Mouse (Mus musculus): ENCODE measurements around the gene Slc22a17.

Slc22a17 gene

DNA sequence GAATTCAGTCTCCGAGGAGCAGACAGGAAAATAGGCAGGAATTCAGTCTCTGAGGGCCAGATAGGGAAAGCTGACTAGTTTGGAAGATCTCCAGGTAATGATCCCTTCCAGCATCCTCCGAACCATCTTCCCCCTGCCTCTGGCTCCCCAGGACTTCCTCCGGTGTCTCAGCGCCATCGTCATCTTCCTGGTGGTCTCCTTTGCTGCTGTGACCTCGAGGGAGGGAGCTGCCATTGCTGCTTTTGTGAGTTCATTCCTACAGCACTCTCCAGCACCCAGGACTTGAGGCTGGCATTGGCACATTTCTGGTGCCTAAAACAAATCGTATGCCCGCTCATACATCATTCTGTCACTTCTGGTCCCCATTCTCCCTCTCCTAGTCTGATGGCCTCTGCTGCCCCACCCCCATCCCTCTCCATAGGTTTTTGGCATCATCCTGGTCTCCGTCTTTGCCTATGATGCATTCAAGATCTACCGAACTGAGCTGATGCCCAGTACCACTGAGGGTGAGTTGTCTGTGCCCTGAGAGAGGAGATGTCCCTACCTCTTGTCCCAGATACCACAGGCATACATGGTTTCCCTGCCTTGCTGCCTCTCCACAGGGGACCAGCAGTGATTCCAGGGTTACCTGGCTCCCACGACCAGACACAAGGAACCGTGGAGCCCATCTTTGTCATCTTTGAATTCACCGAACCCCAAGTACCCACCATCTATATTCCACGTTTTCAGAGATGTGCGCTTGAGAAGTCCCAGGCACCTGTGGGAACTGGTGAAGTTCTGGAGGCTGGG, 25.7 kb upstream of the Slc22a17 start:
- no peak for DNase-seq

DNA sequence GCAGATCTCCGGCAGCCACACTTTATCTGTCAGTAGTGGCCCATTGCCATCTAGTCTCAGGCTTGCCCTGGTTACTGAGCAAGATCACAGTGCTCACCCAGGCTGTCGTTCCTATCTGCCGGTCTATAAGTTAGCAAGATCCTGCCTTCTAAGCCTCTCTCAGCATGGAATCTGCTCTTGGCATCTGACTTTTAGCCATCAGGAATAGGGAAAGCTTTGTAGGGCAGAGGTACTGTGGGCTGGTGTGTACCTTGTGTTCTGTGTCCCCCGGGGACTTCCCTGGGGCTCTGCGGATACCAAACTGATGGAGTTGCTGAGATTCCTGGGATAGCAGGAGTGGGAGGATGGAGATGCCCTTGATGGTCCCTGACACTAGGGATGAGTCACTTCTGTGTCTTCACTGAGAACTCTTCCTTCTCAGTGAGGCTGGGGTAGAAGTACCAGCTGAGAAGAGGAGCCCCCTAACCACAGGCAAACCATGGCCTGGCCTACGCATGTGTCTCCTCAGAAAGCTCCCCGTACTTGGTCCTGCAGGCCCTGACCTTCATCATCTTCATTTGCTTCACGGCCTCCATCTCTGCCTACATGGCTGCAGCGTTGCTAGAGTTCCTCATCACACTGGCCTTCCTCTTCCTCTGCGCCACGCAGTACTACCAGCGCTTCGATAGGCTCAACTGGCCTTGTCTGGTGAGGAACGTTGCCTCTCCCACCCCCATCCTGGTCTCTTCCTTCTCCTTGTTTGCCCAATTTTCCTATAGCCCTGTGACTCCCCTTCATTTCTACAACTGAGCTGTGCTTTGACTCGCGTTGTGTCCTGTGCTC, 24.6 kb upstream of the Slc22a17 start:
- no peak for DNase-seq

DNA sequence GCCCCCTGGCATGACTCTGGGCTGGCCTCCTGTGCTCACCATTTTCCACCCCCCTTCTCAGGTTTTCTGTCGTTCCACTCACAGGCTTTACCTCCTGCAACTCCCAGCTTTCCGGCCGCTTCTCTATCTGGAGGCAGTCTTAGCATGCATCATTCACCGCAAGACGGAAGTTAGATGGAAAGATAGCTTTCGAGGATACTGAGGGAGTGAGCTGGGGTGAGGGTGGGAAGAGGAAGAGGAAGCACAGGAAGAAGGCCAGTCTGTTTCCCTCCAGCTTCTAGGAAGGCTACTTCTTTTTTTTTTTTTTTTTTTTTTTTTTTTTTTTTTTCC, 23.9 kb upstream of the Slc22a17 start:
- no peak for DNase-seq

DNA sequence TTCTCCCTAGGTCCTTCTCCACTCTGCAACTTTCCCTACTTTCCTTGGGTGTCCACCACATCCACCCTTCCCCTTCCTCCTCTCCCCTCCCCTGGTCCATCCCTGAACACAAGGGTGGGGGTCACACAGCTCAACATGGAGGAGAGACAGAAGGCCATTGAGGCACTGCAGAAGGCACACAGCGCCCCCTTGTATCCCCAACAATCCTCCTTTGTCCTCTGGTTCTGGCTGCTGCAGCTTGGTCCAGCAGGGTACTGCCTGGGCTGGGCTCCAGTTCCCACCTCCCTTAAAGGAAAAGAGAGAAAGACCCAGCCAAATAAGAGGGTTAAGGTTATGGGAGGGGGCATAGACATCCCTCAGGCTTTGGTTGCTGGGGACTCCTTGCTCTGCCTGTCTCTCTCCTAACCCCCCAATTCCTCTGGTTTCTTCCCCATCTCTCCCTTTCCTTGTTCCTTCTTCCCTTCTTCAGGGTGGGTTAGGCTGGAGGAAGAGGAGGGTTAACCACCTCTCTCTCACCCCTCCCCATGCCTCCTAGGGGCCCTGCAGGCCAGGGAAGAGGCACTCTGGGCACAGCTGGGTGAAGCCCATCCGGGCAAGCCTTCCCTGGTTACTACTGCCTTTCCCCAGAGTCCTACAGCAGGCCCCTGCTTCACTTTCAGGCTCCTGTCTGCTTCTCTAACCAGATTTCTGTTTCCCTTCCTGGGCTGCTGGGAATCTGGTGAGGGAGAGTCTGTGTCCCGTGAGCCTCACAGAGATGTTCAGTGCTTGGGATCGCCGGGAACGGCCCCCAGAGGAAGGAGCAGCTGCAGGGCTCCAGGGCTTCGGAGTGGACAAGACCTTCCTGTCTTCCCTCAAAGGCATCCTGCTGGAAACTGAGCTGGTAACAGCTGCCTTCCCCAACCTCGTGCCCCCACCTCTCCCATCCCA, 23.2 kb upstream of the Slc22a17 start, which contains the start of gene Cmtm5:
TSS of gene Cmtm5 (plus strand) at position 358 of the 927 bp plus-strand sequence.
- DNase-seq, result peak; percentile 45

DNA sequence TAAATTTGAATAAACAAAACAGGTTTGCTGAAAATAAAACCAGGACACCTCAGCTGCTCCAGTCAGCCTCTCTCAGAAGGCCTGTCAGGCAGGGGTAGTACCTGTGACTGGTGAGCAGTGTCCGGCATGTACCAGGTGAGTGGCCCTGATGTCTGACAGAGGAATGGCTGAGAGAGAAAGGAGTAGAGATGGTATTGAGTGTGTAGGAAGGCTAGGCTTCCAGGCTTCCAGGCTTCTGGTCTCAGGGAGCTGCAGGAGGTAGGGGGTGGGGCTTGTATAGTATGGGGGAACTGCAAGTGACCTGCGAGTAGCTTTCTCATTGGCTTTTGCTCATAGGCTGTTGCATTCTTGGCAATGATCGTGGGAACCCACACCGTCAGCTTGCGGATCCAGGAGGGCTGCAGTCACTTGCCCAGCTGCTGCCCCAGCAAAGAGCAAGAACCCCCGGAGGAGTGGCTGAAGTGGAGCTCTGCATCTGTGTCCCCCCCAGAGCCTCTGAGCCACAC, 19.8 kb upstream of the Slc22a17 start, which contains the start of gene Il25:
TSS of gene Il25 (plus strand) at position 51 of the 506 bp plus-strand sequence.
- DNase-seq, result no peak

DNA sequence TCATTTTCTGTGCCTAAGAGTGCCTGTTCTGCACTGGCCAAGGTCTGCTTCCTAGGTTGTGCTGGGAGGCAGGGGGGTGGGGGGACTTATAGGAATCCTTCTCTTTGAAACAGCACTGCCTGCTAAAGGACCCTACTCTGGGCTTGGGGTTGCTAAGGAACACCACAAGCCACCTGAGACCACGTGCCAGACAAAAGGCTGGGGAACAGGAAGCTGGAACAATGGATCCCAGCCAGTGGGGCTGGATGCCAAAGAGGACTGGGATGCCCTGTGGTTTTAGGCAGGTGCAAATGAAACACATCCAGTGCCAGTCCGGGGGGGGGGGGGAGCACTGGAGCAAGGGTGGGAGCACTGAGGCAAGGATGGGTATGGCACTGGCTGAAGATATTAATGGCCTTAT, 17.5 kb upstream of the Slc22a17 start:
- DNase-seq, result no peak

DNA sequence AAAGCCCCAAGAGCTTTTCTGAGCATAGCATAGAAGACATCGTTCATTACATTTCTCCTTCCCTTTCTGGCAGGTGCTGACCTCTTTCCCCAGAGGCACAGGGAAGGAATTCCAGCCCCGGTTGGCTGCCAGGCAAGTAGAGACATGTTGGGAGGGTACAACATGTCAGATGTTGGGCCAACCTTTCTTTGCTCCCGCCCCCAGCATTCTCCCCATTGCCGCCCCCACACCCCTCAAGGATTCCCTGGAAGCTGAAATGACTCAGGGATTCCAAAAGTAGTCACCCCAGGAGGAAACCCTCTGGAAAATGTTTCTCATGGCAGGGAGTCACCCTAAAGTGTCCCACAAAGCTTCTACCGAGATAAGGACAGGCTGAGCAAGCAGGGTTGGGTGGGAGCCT, 16.9 kb upstream of the Slc22a17 start:
- no peak for DNase-seq

DNA sequence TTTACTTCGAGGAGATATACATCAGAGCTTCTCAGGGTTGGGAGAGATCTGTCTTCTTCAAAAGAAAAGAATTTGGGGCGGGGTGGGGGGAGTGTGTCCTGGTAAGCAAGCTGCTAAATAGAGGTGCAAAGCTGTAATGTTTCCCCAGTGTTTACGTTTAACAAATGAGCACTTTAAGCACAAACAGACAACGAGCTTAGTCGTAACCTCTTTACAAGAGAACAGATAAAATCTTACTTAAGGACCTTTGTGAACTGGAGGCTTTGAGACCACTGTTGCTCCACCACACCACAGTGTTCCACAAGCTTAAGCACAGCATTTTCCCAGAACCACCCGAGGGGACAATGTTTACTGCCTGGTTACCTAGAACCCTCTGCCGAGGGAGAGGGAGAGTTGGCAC, 14.4 kb upstream of the Slc22a17 start:
- DNase-seq, result no peak

DNA sequence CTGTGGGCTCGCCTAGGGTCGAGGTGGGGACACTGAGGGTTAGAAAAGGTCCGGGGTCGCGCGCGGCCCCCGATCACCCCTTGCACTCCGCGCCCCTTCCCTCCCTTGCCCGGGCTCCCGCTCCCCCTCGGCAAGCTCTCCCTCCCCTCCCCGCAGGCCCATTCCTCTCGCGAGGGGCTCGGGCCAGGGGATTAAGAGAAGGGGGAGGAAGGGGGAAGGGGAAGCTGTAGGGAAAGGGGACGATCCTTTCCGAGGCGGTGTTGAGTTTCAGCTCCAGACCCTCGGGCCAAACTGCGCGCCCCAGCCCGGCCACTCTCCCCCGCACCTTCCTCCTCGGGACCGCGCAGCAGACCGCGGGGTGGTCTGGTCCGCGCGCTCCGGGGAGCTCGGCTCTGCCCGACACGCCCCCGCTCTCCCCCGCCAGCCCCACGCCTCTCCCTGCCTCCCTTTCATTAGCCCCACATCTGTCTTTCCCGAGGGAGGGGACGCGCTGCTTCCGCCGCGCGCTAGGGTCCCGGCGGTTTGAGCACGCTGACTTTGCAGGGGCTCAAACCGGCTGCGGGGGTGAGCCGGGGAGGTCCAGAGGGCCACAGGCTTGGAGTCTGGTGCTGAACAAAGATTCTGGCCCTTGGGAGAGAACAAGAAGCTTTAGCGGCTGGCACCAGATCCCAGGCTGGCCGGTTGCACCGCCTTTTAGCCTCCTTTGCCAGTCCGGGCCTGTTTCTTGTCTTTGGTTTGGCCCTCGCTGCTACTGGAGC, 13.6 kb upstream of the Slc22a17 start:
- DNase-seq, result no peak

DNA sequence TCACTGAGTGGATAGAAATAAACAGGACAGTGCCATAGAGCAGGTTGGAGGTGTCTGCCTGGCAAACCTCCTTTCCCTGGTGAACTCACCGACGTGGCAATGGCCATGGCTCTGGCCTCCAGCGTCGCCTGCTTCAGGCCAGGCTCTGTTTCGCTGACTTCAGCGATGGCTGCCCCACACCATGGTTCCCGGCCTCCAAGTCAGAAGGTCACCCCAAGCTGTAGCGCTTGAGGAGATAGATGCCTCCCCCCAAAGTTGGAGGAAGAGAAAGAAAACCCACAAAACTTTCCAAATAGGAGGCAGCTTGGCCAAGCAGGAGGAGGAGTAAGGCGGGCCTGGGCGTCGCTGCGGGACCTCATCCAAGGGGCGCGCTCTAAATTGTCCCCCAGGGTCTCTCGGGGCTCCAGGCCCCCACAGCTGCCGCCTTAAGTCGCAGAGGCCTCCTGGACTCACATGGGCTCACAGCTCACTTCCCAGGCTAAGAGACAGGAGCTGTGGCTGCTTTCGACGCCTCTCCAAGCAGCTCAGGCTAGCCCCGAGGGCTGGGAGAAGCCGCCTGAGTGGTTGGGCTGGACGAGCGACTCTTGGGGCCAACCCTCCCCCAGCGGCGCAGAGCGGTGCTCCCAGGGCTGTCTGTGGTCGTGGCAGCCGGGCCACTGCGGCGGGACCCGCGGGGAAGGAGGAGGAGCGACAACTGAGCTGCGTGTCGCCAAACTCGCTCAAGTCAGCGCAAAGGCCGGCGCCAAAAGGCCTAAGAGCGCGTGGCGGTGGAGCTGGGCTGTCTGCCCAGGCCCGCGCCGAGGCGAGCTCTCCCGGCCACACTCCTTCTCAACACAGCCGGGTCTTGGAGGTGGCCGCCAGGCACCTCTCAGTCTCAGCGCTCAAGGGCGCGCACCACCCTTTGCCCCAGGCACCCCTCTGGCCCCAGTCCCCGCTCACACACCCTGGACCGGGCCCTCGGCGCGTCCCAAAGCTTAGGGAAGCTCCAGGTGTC, 12.7 kb upstream of the Slc22a17 start, which contains the start of gene Efs:
TSS of gene Efs (minus strand) at position 778 of the 994 bp plus-strand sequence.
- peak; percentile 47 for DNase-seq

DNA sequence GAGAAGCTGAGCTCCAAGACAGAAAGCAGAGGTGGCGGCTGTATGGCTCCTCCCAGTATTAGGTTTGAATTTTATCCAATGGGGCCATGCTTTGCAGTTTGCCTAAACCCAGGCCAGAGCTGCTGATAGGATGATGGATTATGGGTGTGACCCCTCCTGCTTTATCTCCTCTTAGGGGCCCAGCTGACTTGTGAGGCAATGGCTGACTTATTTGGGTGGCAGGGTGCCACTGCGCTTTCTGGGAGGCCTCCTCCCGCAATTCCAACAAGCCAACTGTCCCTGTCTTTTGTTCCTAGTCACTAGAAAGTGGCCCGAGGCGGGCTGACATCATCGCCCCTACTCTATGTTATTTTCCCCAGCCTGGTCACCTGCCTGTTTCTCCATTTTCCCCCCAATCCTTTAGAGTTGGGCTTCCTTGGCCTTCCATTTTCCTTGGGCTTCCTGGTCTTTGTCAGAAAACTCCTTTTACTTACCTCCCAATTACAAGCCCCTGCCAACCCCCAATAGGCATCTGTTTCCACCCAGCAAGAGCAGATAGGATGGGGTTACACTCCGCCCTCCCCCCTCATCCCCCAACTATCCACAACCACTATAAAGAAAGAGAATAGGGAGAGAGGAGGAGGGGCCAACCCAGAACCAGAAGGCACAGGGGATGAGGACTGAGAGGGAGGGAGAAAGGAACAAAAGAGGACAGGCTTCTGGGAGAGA, 11.9 kb upstream of the Slc22a17 start:
- DNase-seq, result no peak

DNA sequence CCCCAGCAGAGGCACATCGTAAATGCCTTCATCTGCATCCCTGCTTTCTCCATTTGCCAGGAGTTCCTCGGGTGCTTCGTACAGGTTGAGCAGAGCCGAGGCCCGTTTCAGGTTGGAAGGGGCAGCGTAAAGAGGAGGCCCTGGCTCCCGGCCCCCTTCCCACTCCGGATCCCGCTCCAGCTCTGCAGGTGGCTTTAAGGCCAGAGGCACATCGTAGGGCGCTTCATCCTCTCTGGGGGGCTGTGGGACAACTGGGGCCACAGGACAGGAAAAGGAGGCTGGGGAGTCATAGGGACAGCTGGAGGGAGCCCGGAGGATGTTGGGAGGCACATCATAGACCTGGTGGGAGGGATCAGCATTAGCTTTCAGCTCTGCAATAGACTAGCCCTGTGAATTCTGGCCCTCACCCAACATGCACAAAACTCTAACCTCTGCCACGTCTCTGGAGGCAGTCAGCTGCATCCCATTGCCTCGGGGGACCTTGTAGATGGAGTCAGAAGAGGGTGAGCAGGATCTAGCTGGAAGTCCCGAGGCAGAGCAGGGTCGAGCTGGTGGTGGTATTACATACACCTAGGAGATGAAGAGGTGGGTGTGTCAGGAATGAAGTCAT, 7.2 kb upstream of the Slc22a17 start:
- DNase-seq, result no peak

DNA sequence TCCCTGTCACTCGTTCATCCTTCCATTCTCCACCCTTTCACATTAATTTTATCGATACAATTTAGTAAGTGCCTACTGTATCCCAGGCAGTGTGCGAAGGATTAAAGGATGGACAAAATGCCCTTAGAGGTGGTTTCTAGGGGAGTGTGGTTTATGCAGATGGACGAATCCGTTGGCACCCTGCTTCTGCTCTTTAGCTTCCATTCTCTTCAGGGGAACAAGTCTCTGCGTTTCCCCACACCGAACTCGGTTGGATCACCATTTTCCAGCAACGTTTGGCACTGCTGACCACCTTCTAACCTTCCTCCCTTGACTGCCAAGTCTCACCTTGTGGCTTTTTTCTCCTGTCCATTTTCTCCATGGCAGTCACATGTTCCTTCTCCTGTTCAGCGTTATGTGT, 411 bp upstream of the Slc22a17 start:
- no peak for DNase-seq

DNA sequence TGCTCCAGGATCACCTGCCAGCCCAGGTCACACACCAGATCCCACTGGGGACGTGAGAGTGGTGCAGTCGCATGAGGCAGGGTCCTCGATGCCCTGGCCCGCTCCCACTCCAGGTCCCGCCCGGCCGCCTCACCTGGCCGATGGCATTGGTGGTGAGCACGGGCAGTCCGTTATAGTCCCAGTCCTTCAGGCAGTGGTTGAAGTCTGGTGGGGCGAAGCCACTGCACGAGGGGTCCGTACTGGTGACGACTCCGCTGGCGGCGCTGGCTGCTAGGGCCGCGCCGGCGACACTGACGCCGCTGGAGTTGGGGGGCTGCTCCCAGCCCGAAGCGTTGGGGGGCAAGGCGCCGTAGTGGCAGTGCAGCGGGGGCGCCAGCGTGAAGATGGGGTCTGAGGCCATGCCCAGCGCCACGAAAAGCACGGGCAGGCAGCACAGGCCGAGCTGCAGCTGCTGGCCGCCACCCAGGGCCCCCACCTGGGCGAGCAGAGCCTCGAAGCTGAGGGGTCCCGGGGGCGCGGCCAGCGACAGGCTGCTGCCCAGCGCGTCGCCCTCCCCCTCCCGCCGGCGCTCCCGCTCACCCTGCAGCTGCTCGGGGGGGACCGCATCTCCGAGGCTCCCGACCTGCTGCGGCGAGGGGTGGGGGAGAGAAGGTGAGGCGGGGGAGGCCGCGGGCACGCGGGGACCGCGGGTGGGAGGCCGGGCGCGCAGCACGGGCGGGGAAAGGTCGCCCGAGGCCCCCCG, 652 bp downstream of the Slc22a17 start:
- DNase-seq, result peak; percentile 40

DNA sequence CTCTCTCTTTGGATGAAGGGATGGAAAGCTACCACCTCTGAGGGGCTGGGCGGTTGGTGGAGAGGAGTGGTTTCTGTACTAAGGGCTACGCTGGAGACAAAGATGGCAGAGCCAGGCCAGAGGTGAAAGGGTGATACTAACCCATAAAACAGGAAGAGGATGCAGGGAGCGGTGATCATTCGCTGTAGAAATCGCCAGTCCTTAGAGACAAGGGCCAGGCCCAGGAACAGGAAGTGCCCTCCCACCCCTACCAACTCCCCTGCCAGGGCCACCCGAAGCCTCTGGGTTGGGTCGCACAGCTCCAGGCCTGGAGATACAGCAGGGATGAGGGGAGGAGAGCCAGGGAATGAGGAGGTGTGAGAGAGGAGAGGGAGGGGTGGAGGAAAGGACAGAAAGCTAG, 4.2 kb downstream of the Slc22a17 start:
- DNase-seq, result no peak

DNA sequence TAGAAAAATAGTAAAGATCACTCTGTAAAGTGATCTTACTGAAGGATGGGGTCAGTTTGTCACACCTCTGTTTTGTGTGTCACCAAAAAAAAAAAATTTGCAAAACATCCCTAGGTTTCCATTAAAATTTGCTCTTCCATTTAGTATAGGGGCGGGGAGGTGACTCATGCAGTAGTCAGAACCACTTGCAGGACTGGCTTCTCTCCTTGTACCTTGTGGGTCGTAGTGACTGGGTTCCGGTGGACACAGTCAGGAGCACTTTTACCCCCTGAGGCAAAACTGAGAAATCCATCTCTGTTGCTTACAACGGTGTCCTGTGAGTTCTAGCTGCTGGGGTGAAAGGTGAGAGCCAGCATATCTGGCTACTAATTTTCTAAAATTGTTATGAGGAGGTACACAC, 9.3 kb downstream of the Slc22a17 start:
- no peak for DNase-seq

DNA sequence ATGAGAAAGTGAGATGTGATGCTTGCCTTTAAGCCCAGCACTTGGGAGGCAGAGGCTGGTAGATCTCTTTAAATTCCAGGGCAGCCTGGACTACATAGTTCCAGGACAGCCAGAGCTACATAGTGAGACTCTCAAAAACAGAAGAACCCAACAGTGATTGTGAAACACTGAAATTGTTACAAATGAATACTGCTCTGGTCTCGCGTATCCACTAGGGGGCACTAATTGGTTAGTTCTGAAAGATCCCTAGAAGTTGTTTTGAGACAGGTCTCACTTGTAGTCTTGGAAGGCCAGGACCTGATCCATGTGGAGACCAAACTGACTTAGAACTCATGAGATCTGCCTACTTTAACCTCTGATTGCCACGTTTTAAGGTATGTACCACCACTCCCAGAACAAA, 12.5 kb downstream of the Slc22a17 start:
- peak; percentile 53 for DNase-seq

DNA sequence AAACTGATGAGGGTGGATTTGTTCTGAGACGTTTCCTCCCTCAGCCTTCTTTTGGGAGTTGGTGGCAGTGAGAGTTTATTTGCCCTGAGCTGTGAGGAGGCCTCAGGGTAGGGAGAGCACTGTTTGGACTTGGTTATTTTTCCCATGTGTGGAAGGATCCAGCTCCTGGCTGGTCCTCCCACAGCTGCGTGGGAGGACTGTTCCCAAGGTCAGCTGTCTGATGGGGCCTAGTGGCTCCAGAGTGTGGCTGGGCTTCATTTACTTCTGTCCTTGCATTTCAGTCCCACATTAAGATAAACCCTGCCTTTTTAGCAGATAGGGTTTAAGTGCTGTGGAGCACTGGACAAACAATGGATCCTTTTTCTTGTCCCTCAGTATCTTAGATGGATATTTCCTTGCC, 15.5 kb downstream of the Slc22a17 start:
- no peak for DNase-seq
